In genomic region chr14:16806155-16806554, GRCm38 (mm10) we compare ENCODE assay signal across 14 mouse cellular contexts. TPM values are rescaled to one million over a fixed set of nuclear protein-coding genes. Genes with fewer than 3 reads are reported as not detected.
"Had no signal": no experiment of that assay in that cellular context is flagged by ENCODE, and none has a peak within 500 bp of the region (broad histone marks: within the 10 kb centered on the region; RNA-seq: fewer than 3 reads in every experiment).

No protein-coding gene starts in this region.

- ATAC-seq: intestine, postnatal 0 days had no signal

- H3K36me3 ChIP-seq: hindbrain, embryonic 15.5 days; lung, embryonic 15.5 days had no signal

- H3K9ac ChIP-seq: hindbrain, embryonic 15.5 days; lung, embryonic 15.5 days had no signal

- H3K27ac ChIP-seq: hindbrain, embryonic 15.5 days; layer of hippocampus, adult 2 months; left cerebral cortex, adult 2 months; lung, embryonic 15.5 days; macrophage had no signal

- H3K4me1 ChIP-seq: hindbrain, embryonic 15.5 days; lung, embryonic 15.5 days had no signal

- H3K9me3 ChIP-seq: hindbrain, embryonic 15.5 days; lung, embryonic 15.5 days had no signal

- H3K4me2 ChIP-seq: hindbrain, embryonic 15.5 days; lung, embryonic 15.5 days; midbrain, embryonic 11.5 days had no signal

- H3K27me3 ChIP-seq: hindbrain, embryonic 15.5 days; lung, embryonic 15.5 days had no signal

- DNase-seq: kidney, postnatal 10 days; layer of hippocampus, postnatal 36 days; lung, adult 18-20 months; lung, postnatal 14 days; midbrain, embryonic 14.5 days; thymus, adult 18-20 months; thymus, postnatal 14 days had no signal

- H3K4me3 ChIP-seq: hindbrain, embryonic 15.5 days; layer of hippocampus, adult 2 months; left cerebral cortex, adult 2 months; lung, embryonic 15.5 days had no signal

RNA-seq across cellular contexts. Expression of gene Rarb, which starts 12.8 kb away (rescaled TPM):
- polyA plus RNA-seq: macrophage had no signal
